Mouse (Mus musculus): ENCODE results near the gene Mlycd. TPM values are rescaled to one million over a fixed set of nuclear protein-coding genes. Genes with fewer than 3 reads are reported as not detected.

Mlycd gene
- 13.3 and 15.3 TPM in 2 replicates for polyA plus RNA-seq (2012)

DNA sequence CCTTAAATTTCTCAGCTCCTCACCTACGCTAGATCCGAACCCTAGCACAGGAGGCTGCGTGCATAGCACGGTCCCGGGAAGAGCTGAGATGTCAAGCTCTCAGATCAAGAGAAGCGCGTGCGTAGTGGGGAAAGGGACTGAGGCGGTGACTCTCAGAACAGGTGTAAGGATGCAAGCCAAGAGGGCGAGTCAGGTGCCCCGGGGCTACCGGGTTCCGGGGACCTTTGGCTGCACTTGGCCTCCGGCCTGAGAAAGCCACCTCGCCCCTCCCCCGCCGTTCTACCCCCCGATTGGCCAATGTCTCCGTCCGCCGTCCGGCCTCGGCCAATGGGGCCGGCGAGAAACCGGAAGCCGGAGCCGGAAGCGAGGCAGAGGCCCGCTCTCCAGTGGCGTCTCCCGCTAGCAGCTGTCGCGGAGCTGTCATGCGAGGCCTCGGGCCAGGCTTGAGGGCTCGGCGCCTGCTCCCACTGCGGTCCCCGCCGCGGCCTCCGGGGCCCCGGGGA lies at the start of gene Mlycd:
Gene Mlycd (plus strand): TSS at position 355 of the 503 bp plus-strand sequence.

GRCm38 (mm10) chr8:119433582-119434174 lies 39.0 kb downstream of the Mlycd start, which contains the start of gene Osgin1:
Osgin1 (plus strand) TSS chr8:119434124.

GRCm38 (mm10) chr8:119446211-119446989 lies 51.7 kb downstream of the Mlycd start, which contains the start of gene Necab2:
Necab2 (plus strand) TSS chr8:119446719.

Other genes starting within 250 kb of the Mlycd start
- 87.4 and 105 TPM in 2 replicates for gene Hsbp1, start 50.4 kb upstream of the Mlycd start, polyA plus RNA-seq (2012)
- gene Osgin1, start 39.2 kb downstream of the Mlycd start, polyA plus RNA-seq (2012): 11.1 and 17.1 TPM in 2 replicates
- 0.11 TPM in 1 of 2 replicates, not detected in the other for gene Necab2, start 51.8 kb downstream of the Mlycd start, polyA plus RNA-seq (2012)
- not detected in 2 replicates for gene Slc38a8, start 106.8 kb downstream of the Mlycd start, polyA plus RNA-seq (2012)
- 123 and 145 TPM in 2 replicates for gene Mbtps1, start 163.9 kb downstream of the Mlycd start, polyA plus RNA-seq (2012)
- gene Hsdl1, start 180.3 kb downstream of the Mlycd start, polyA plus RNA-seq (2012): 27.5 and 27.9 TPM in 2 replicates
- 0.07 and 0.16 TPM in 2 replicates for gene Dnaaf1, start 180.4 kb downstream of the Mlycd start, polyA plus RNA-seq (2012)
- gene Taf1c, start 210.3 kb downstream of the Mlycd start, polyA plus RNA-seq (2012): 44.0 and 45.1 TPM in 2 replicates
- gene Adad2, start 217.9 kb downstream of the Mlycd start, polyA plus RNA-seq (2012): not detected in 2 replicates
- not detected in 2 replicates for gene Kcng4, start 240.8 kb downstream of the Mlycd start, polyA plus RNA-seq (2012)